Mouse (Mus musculus) mammary gland, adult 2 months (tissue): ENCODE measurements around the gene Slc32a1. TPM values are rescaled to one million over a fixed set of nuclear protein-coding genes. Genes with fewer than 3 reads are reported as not detected.

ENCODE experiments used
- polyA plus RNA-seq: library from polyadenylated mRNA; depleted of rRNA; stranded (reverse); fragments of >200 nt; gene quantifications from 2 replicates; pipeline ENCODE4 v1.2.3, GENCODE M21; 2012; ENCODE audit warnings: low replicate concordance; rRNA removed

Slc32a1 gene
- polyA plus RNA-seq, result 0.07 and 0.13 TPM in 2 replicates

DNA sequence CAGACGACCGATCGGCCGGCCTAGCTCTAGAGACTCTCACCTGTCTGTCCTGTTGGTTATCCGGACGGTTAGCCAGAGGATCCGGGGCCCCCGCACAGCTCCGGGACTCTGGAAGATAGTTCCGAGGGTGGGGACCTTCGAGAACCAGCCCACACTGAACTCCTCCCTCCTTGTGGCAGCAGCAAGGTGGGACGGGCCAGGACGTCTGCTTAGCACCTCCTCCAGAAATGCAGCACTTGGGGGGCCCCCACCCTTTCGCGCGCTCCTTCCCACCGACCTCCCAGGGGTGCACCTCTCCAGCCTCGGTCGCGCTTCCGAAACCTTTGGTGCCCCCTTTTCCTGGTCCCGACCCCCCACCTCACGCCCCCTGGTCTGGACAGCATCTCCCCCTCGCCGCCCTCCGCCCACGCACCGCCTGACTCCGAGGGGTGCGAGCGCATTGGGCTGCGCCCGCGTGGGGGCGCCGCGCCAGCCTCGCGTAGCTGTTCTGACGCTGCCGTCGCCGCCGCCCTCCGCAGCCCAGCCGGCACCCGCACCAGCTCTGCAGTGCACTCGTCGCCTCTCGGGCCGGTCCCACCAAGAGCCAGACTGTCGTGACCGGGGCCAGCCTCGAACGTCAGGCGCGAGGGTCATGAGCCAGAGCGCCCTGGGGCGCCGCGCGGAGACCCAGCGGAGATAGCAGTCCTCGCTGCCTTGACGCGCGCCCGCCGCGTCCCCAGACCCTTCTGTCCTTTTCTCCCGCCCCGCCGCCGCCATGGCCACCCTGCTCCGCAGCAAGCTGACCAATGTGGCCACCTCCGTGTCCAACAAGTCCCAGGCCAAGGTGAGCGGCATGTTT lies at the start of gene Slc32a1:
Gene Slc32a1, plus strand, starts transcription at position 280 of the 838 bp plus-strand sequence.

DNA sequence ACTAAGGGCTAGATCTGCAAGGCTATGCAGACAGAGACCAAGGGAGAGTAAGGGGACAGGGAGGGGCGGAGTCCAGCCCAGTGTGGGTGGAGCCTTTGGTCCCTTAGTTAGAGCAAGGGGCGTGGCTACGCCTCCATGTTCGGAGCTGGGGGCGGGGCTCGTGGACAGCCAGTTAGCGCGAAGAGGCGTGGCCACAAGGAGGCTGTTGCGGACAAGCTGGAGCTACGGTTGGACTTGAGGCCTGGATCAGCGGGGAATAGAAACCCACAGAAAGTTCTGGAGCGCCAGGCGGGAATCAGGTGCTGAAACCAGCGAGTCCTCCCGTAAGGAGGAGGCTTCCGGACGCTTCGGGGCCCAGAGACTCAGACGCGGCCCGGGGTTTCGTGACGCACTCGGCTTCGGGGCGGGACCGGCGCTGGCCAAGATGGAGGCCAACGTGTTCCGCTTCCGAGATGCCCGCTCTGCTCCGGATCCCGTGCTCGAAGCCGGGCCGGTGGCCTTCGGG lies 14.2 kb downstream of the Slc32a1 start, which contains the start of gene Actr5:
Gene Actr5, plus strand, starts transcription at position 171 of the 505 bp plus-strand sequence.

DNA sequence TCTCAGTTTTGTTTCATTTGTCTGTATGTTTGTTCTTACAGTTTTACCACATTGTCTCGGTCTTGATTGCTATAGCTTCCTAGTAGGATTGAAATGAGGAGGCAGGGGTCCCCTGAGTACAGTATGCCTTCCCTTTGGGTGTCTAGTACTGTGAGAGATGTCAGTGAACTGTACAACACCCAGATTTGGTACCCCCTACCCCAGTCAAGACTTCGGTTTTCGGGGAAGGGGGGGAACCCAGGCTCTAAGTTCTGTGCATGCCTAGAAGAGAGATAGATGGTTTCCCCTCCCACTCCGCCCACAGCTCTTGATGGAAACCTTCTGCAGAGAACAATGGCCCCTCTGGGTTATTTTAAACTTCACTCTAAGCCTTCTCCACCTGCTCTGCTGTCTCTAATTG lies 54.5 kb downstream of the Slc32a1 start, which contains the start of gene Ppp1r16b:
Gene Ppp1r16b, plus strand, starts transcription at position 301 of the 400 bp plus-strand sequence.

Other genes starting within 250 kb of the Slc32a1 start
- 25.5 and 30.6 TPM in 2 replicates for gene Snhg11, start 235.1 kb upstream of the Slc32a1 start, polyA plus RNA-seq
- 21.1 and 33.7 TPM in 2 replicates for gene Ralgapb, start 200.9 kb upstream of the Slc32a1 start, polyA plus RNA-seq
- 260 and 384 TPM in 2 replicates for gene Adig, start 108.2 kb upstream of the Slc32a1 start, polyA plus RNA-seq
- gene Arhgap40, start 98.0 kb upstream of the Slc32a1 start, polyA plus RNA-seq, result 12.3 and 17.5 TPM in 2 replicates
- gene Actr5, start 14.1 kb downstream of the Slc32a1 start, polyA plus RNA-seq, result 6.5 and 10.3 TPM in 2 replicates
- 9.0 and 12.0 TPM in 2 replicates for gene Ppp1r16b, start 54.6 kb downstream of the Slc32a1 start, polyA plus RNA-seq
- 2.3 and 2.6 TPM in 2 replicates for gene Fam83d, start 157.3 kb downstream of the Slc32a1 start, polyA plus RNA-seq
- gene Dhx35, start 184.0 kb downstream of the Slc32a1 start, polyA plus RNA-seq, result 16.1 and 17.5 TPM in 2 replicates